Mouse (Mus musculus): ENCODE data around the gene Atp1a4.

DNA sequence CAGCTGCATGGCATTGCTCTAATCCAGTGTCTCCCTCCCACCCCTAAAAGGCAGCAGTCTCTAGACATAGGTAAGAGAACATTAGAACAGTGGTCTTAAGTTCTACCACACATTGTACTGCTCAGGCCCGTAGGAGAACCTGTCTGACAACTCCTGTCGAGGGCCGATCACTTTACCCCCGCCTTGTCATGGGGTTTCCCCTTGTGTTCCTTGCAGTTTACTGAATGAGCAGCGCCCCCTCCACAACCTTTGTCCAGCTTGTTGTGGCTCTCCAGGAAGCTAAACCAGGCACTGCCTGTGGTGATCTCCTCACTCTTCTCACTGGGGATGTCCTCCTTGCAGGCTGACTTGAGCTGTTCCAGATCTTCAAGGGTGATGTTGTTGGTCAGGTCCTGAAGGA lies 58.1 kb downstream of the Atp1a4 start:
- TF ChIP-seq POLR2A (IDR thresholded peaks at IDR 0.05; ENCODE audit: borderline replicate concordance, extremely low read depth, low read depth, low read length) (no peak), CTCF (IDR thresholded peaks at IDR 0.05; ENCODE audit: insufficient read depth, low read length) (no peak)

Measured in lung, adult 2 months (tissue).